Mouse (Mus musculus) CH12.LX (cell line): ENCODE results near the gene Dnaja3.
A peak's percentile ranks its signal among the peaks of the same experiment; 100 is the strongest.

Experiments used
- BHLHE40 ChIP-seq: IDR thresholded peaks from 2 replicates; pipeline ENCODE4 v1.6.1; 2011; ENCODE audit warnings: mild to moderate bottlenecking, low read depth, low read length, improper control_type of control experiment
- CTCF ChIP-seq, 2 experiments: IDR thresholded peaks in 1 of 2; conservative IDR thresholded peaks in 1 of 2; 2 replicates each; pipeline ENCODE4 v1.5.1; 2011 to 2012; ENCODE audit warnings: low read depth in 2 of 2, low read length in 2 of 2, improper control_type of control experiment in 1 of 2, inconsistent platforms in 1 of 2, mild to moderate bottlenecking in 1 of 2, moderate library complexity in 1 of 2
- MXI1 ChIP-seq: IDR thresholded peaks from 2 replicates; pipeline ENCODE4 v1.6.1; 2011; ENCODE audit warnings: mild to moderate bottlenecking, low read depth, low read length, improper control_type of control experiment
- MYC ChIP-seq: IDR thresholded peaks from 2 replicates; pipeline ENCODE4 v1.6.1; 2011; ENCODE audit warnings: low read depth, mild to moderate bottlenecking, improper control_type of control experiment, low read length
- POLR2A ChIP-seq: IDR thresholded peaks from 2 replicates; pipeline ENCODE4 v1.6.1; 2011; ENCODE audit warnings: low read depth, mild to moderate bottlenecking, improper control_type of control experiment, low read length
- POLR2AphosphoS2 ChIP-seq: IDR thresholded peaks from 2 replicates; pipeline ENCODE4 v1.6.1; 2011; ENCODE audit warnings: low read depth, low read length, improper control_type of control experiment
- TBP ChIP-seq: conservative IDR thresholded peaks from 2 replicates; pipeline ENCODE4 v1.6.1; 2011; ENCODE audit warnings: low read depth, low read length, improper control_type of control experiment
- USF2 ChIP-seq: conservative IDR thresholded peaks from 2 replicates; pipeline ENCODE4 v1.6.1; 2011; ENCODE audit warnings: low read depth, low read length, improper control_type of control experiment
- ZC3H11A ChIP-seq: IDR thresholded peaks from 2 replicates; pipeline ENCODE4 v1.6.1; 2012; ENCODE audit warnings: low read depth, mild to moderate bottlenecking, inconsistent platforms, low read length, improper control_type of control experiment
- ZNF384 ChIP-seq: IDR thresholded peaks from 2 replicates; pipeline ENCODE4 v1.6.1; 2012; ENCODE audit warnings: low read depth, low read length, improper control_type of control experiment, inconsistent platforms

- TF ChIP-seq POLR2A = peak; percentile 11; the same call in 1 of the 2 replicates
- TF ChIP-seq MXI1 = no peak
- TF ChIP-seq MYC = no peak
- no peak for TF ChIP-seq CTCF (conservative IDR thresholded peaks at IDR 0.05 in 1 of 2, IDR thresholded peaks at IDR 0.05 in 1 of 2; ENCODE audit: low read depth in 2 of 2, low read length in 2 of 2)
- TF ChIP-seq ZC3H11A = no peak
- no peak for TF ChIP-seq BHLHE40
- no peak for TF ChIP-seq POLR2AphosphoS2
- no peak for TF ChIP-seq TBP
- TF ChIP-seq USF2 = no peak
- TF ChIP-seq ZNF384 = no peak
These were observed 25.1 kb upstream of the Dnaja3 start for GRCm38 (mm10) chr16:4614639-4615038.
